Comparison of ENCODE assay signal across 20 mouse cellular contexts in genomic region chr12:54567426-54567790, GRCm38 (mm10).
"Had no signal": no experiment of that assay in that cellular context is flagged by ENCODE, and none has a peak within 500 bp of the region (broad histone marks: within the 10 kb centered on the region; RNA-seq: fewer than 3 reads in every experiment).

No protein-coding gene starts in this region.

- H3K4me3 ChIP-seq: left cerebral cortex, adult 2 months; limb, embryonic 12.5 days; limb, embryonic 15.5 days; midbrain, embryonic 10.5 days; midbrain, embryonic 13.5 days; myocyte; neural tube, embryonic 13.5 days; stomach, embryonic 15.5 days had no signal

- H3K27me3 ChIP-seq: limb, embryonic 12.5 days; limb, embryonic 15.5 days; midbrain, embryonic 13.5 days; neural tube, embryonic 13.5 days; stomach, embryonic 15.5 days had no signal

- ATAC-seq: lung, postnatal 0 days; midbrain, embryonic 13.5 days; midbrain, embryonic 16.5 days had no signal

- DNase-seq: kidney, adult 2 months; kidney, postnatal 25 days; layer of hippocampus, postnatal 36 days; left cerebral cortex, postnatal 4 days; liver, postnatal 0 days; lung, embryonic 14.5 days; retina, postnatal 1 day; right cerebral cortex, postnatal 25 days; spleen, adult 18-20 months; thymus, postnatal 36 days had no signal

- H3K9me3 ChIP-seq: limb, embryonic 15.5 days; midbrain, embryonic 10.5 days; midbrain, embryonic 13.5 days; neural tube, embryonic 13.5 days; stomach, embryonic 15.5 days had no signal

- H3K36me3 ChIP-seq: limb, embryonic 12.5 days; limb, embryonic 15.5 days; midbrain, embryonic 10.5 days; midbrain, embryonic 13.5 days; neural tube, embryonic 13.5 days; stomach, embryonic 15.5 days had no signal

- H3K4me1 ChIP-seq: limb, embryonic 12.5 days; limb, embryonic 15.5 days; midbrain, embryonic 10.5 days; midbrain, embryonic 13.5 days; neural tube, embryonic 13.5 days; stomach, embryonic 15.5 days had no signal
